Mouse (Mus musculus): Measurements from ENCODE around the gene Ear6. TPM values are rescaled to one million over a fixed set of nuclear protein-coding genes. Genes with fewer than 3 reads are reported as not detected.

Gene Ear6
- total and polyA plus RNA-seq, 3 experiments = not detected

- no peak overlapping the region for H3K4me3 ChIP-seq (replicated peaks in 1 of 3; ENCODE audit: low read depth in 2 of 3, low read length in 2 of 3, poor library complexity in 1 of 3)
Observed at GRCm38 (mm10) chr14:51843882-51844281, 9.6 kb upstream of the Ear6 start.

GRCm38 (mm10) chr14:51846566-51846965 is 6.9 kb upstream of the Ear6 start:
- no peak for DNase-seq (ENCODE audit: extremely low read depth)
- in situ Hi-C loops (cut with MboI; ENCODE audit: low pct_ligation_motif_present, low pct_unique_long_range_greater_than_20kb, low sequenced_read_pairs) = no loop called here

More at GRCm38 (mm10) chr14:51843882-51844281, 9.6 kb upstream of the Ear6 start:
- in situ Hi-C loops (cut with MboI; ENCODE audit: low pct_ligation_motif_present, low pct_unique_long_range_greater_than_20kb, low sequenced_read_pairs) = no loop called here
- Histone ChIP-seq H3K4me1 (ENCODE audit: control insufficient read depth in 1 of 2, insufficient read depth in 2 of 2) (no peaks in the 10 kb centered on the region), H3K9ac (ENCODE audit: insufficient read depth, low read depth) (no peak overlapping the region), H3K36me3 (replicated peaks in 1 of 2; ENCODE audit: control insufficient read depth in 1 of 2, insufficient read depth in 1 of 2, low read length in 1 of 2) (no peaks in the 10 kb centered on the region), H3K4me2 (ENCODE audit: insufficient read depth, low read depth, poor library complexity, severe bottlenecking) (no peak overlapping the region), H3K9me3 (replicated peaks; ENCODE audit: low read length) (no peaks in the 10 kb centered on the region), H3K27me3 (replicated peaks) (no peaks in the 10 kb centered on the region), H3K27ac (ENCODE audit: insufficient read depth, low read depth) (no peak overlapping the region), H3K79me2 (replicated peaks; ENCODE audit: control insufficient read depth, extremely low read depth, insufficient read depth, poor library complexity, severe bottlenecking) (no peaks in the 10 kb centered on the region)
- dilution Hi-C loops (cut with MboI; ENCODE audit: extremely low pct_ligation_motif_present, extremely low pct_unique_long_range_greater_than_20kb, low sequenced_read_pairs) = no loop called here
- no peak for DNase-seq (ENCODE audit: extremely low read depth)
- TF ChIP-seq MAFK (IDR thresholded peaks at IDR 0.05; ENCODE audit: insufficient replicate concordance, low read length) (no peak), EP300 (IDR thresholded peaks at IDR 0.05; ENCODE audit: low read length) (no peak), RCOR1 (conservative IDR thresholded peaks at IDR 0.05; ENCODE audit: low read depth, low read length) (no peak), GABPA (IDR thresholded peaks at IDR 0.05; ENCODE audit: insufficient replicate concordance, low read depth, low read length) (no peak), ELF1 (IDR thresholded peaks at IDR 0.05; ENCODE audit: low read depth, low read length) (no peak), POLR2A (IDR thresholded peaks at IDR 0.05; ENCODE audit: low read depth, low read length) (no peak), MAZ (IDR thresholded peaks at IDR 0.05; ENCODE audit: low read depth, low read length) (no peak), NRF1 (IDR thresholded peaks at IDR 0.05; ENCODE audit: low read depth, low read length) (no peak), MEF2A (IDR thresholded peaks at IDR 0.05; ENCODE audit: borderline replicate concordance, low read depth, low read length) (no peak), TBP (conservative IDR thresholded peaks at IDR 0.05; ENCODE audit: low read depth, low read length) (no peak), NELFE (IDR thresholded peaks at IDR 0.05; ENCODE audit: low read depth, low read length) (no peak), TCF12 (IDR thresholded peaks at IDR 0.05; ENCODE audit: low read depth, low read length) (no peak), MYC (IDR thresholded peaks at IDR 0.05; ENCODE audit: low read depth, low read length) (no peak), E2F4 (IDR thresholded peaks at IDR 0.05; ENCODE audit: insufficient replicate concordance, low read depth, low read length) (no peak), MXI1 (IDR thresholded peaks at IDR 0.05; ENCODE audit: low read depth, low read length) (no peak), USF1 (IDR thresholded peaks at IDR 0.05; ENCODE audit: low read depth, low read length) (no peak), USF2 (conservative IDR thresholded peaks at IDR 0.05; ENCODE audit: low read depth, low read length) (no peak), MAX (IDR thresholded peaks at IDR 0.05; ENCODE audit: low read length) (no peak)

More at GRCm38 (mm10) chr14:51846566-51846965, 6.9 kb upstream of the Ear6 start:
- Histone ChIP-seq H3K9me3 (replicated peaks; ENCODE audit: low read length) (no peaks in the 10 kb centered on the region), H3K4me3 (replicated peaks in 1 of 3; ENCODE audit: low read depth in 2 of 3, low read length in 2 of 3, poor library complexity in 1 of 3) (no peak overlapping the region), H3K36me3 (replicated peaks in 1 of 2; ENCODE audit: control insufficient read depth in 1 of 2, insufficient read depth in 1 of 2, low read length in 1 of 2) (no peaks in the 10 kb centered on the region), H3K4me1 (ENCODE audit: control insufficient read depth in 1 of 2, insufficient read depth in 2 of 2) (no peaks in the 10 kb centered on the region), H3K27me3 (replicated peaks) (no peaks in the 10 kb centered on the region), H3K9ac (ENCODE audit: insufficient read depth, low read depth) (no peak overlapping the region), H3K27ac (ENCODE audit: insufficient read depth, low read depth) (no peak overlapping the region), H3K79me2 (replicated peaks; ENCODE audit: control insufficient read depth, extremely low read depth, insufficient read depth, poor library complexity, severe bottlenecking) (no peaks in the 10 kb centered on the region), H3K4me2 (ENCODE audit: insufficient read depth, low read depth, poor library complexity, severe bottlenecking) (no peak overlapping the region)
- no peak for TF ChIP-seq HCFC1 (IDR thresholded peaks at IDR 0.05; ENCODE audit: low read depth, low read length)
- no peak for TF ChIP-seq MXI1 (IDR thresholded peaks at IDR 0.05; ENCODE audit: low read depth, low read length)
- no peak for TF ChIP-seq KAT2A (IDR thresholded peaks at IDR 0.05; ENCODE audit: insufficient replicate concordance, low read length)
- TF ChIP-seq CHD2 (IDR thresholded peaks at IDR 0.05; ENCODE audit: low read length) = no peak
- TF ChIP-seq SIN3A (IDR thresholded peaks at IDR 0.05; ENCODE audit: low read length) = no peak
- TF ChIP-seq IRF4 (IDR thresholded peaks at IDR 0.05; ENCODE audit: low read depth, low read length) = no peak
- no peak for TF ChIP-seq TBP (conservative IDR thresholded peaks at IDR 0.05; ENCODE audit: low read depth, low read length)
- TF ChIP-seq RAD21 (IDR thresholded peaks at IDR 0.05; ENCODE audit: low read depth, low read length) = no peak
- no peak for TF ChIP-seq MAFK (IDR thresholded peaks at IDR 0.05; ENCODE audit: insufficient replicate concordance, low read length)
- no peak for TF ChIP-seq ZMIZ1 (IDR thresholded peaks at IDR 0.05; ENCODE audit: low read depth, low read length)
- TF ChIP-seq GABPA (IDR thresholded peaks at IDR 0.05; ENCODE audit: insufficient replicate concordance, low read depth, low read length) = no peak
- dilution Hi-C loops (cut with MboI; ENCODE audit: extremely low pct_ligation_motif_present, extremely low pct_unique_long_range_greater_than_20kb, low sequenced_read_pairs) = no loop called here

Measured in CH12.LX (cell line).